22 mouse cellular contexts compared by ENCODE assay signal in genomic region chr10:33195919-33196318, GRCm38 (mm10).
DNase-seq lines count a peak whose midpoint lies in the region; ATAC-seq and TF ChIP-seq lines count a peak whose summit lies in the region.
"Had no signal": no experiment of that assay in that cellular context is flagged by ENCODE, and none has a peak within 500 bp of the region (broad histone marks: within the 10 kb centered on the region; RNA-seq: fewer than 3 reads in every experiment).

No protein-coding gene starts in this region.

- H3K9me3 ChIP-seq in kidney, postnatal 0 days (replicated peaks; ENCODE audit: low read length) = no peaks in the 10 kb centered on the region
- no peaks in the 10 kb centered on the region for H3K9me3 ChIP-seq in kidney, embryonic 14.5 days (ENCODE audit: control insufficient read depth, low read length)
- H3K9me3 ChIP-seq in ES-E14 (ENCODE audit: control insufficient read depth, insufficient read depth, low read depth, low read length) = no peaks in the 10 kb centered on the region
- no peaks in the 10 kb centered on the region for H3K9me3 ChIP-seq in hindbrain, embryonic 10.5 days
- H3K9me3 ChIP-seq: heart, embryonic 13.5 days; hindbrain, embryonic 12.5 days; midbrain, embryonic 13.5 days; stomach, embryonic 15.5 days had no signal

- H3K36me3 ChIP-seq in kidney, postnatal 0 days (ENCODE audit: insufficient read depth, low read length) = no peaks in the 10 kb centered on the region
- H3K36me3 ChIP-seq in kidney, embryonic 14.5 days (ENCODE audit: control insufficient read depth, insufficient read depth, low read length) = no peaks in the 10 kb centered on the region
- H3K36me3 ChIP-seq in ES-E14 (ENCODE audit: control insufficient read depth, insufficient read depth, low read length, poor library complexity, severe bottlenecking) = no peaks in the 10 kb centered on the region
- no peaks in the 10 kb centered on the region for H3K36me3 ChIP-seq in hindbrain, embryonic 10.5 days
- H3K36me3 ChIP-seq: hindbrain, embryonic 12.5 days; midbrain, embryonic 13.5 days; neural tube, embryonic 13.5 days; stomach, embryonic 15.5 days had no signal

- H3K4me2 ChIP-seq in kidney, postnatal 0 days (ENCODE audit: low read length) = no peak overlapping the region
- H3K4me2 ChIP-seq in kidney, embryonic 14.5 days (replicated peaks; ENCODE audit: low read depth, low read length) = no peak overlapping the region
- H3K4me2 ChIP-seq: heart, embryonic 13.5 days; hindbrain, embryonic 12.5 days; midbrain, embryonic 13.5 days; neural tube, embryonic 13.5 days; stomach, embryonic 15.5 days had no signal

- no peak overlapping the region for H3K4me3 ChIP-seq in kidney, postnatal 0 days (replicated peaks; ENCODE audit: low read depth, low read length)
- H3K4me3 ChIP-seq in kidney, embryonic 14.5 days (ENCODE audit: low read length) = no peak overlapping the region
- H3K4me3 ChIP-seq in ES-E14 (ENCODE audit: insufficient read depth in 1 of 2, low read depth in 1 of 2, low read length in 2 of 2, poor library complexity in 1 of 2, severe bottlenecking in 1 of 2) = no peak overlapping the region
- H3K4me3 ChIP-seq in hindbrain, embryonic 10.5 days = no peak overlapping the region
- H3K4me3 ChIP-seq: heart, embryonic 13.5 days; hindbrain, embryonic 12.5 days; midbrain, embryonic 13.5 days; neural tube, embryonic 13.5 days; stomach, embryonic 15.5 days had no signal

- peak; percentile 30 for DNase-seq in kidney, postnatal 0 days (ENCODE audit: low spot score)
- DNase-seq in ES-E14 (ENCODE audit: low read depth, low spot score) = peak; percentile 22
- DNase-seq in brain, embryonic 14.5 days (ENCODE audit: low read depth) = peak; percentile 5
- DNase-seq in mesoderm, embryonic 11.5 days (ENCODE audit: low read depth, low spot score) = peak; percentile 54
- no peak for DNase-seq in cerebellum, postnatal 10 days
- DNase-seq in hindbrain, embryonic 10.5 days (ENCODE audit: low spot score) = no peak
- DNase-seq: adrenal gland, adult 2 months; cerebellum, adult 11-12 months; cerebellum, postnatal 14 days; forebrain, postnatal 0 days; gastrocnemius, postnatal 25 days; heart, adult 18-20 months; heart, postnatal 14 days; kidney, adult 11 months; thymus, adult 18-20 months had no signal

- TF ChIP-seq POLR2A in brain, embryonic 14.5 days (IDR thresholded peaks at IDR 0.05; ENCODE audit: borderline replicate concordance, extremely low read depth, insufficient read depth, insufficient read length, poor library complexity, severe bottlenecking) = no peak

- 25% methylated on average over 1 of the region's 1 CpGs for whole genome bisulfite sequencing in kidney, postnatal 0 days
- 38% methylated on average over 1 of the region's 1 CpGs for whole genome bisulfite sequencing in kidney, embryonic 14.5 days
- WGBS in hindbrain, embryonic 10.5 days = 5% methylated on average over 1 of the region's 1 CpGs

- no peak overlapping the region for H3K9ac ChIP-seq in kidney, postnatal 0 days (ENCODE audit: low read depth, low read length)
- H3K9ac ChIP-seq in kidney, embryonic 14.5 days (ENCODE audit: low read depth, low read length) = no peak overlapping the region
- H3K9ac ChIP-seq in ES-E14 (ENCODE audit: insufficient read depth, low read depth, low read length, poor library complexity, severe bottlenecking) = no peak overlapping the region
- H3K9ac ChIP-seq: forebrain, postnatal 0 days; heart, embryonic 13.5 days; hindbrain, embryonic 12.5 days; midbrain, embryonic 13.5 days; neural tube, embryonic 13.5 days; stomach, embryonic 15.5 days had no signal

- H3K27ac ChIP-seq in kidney, postnatal 0 days = no peak overlapping the region
- H3K27ac ChIP-seq in kidney, embryonic 14.5 days (ENCODE audit: low read depth, low read length) = no peak overlapping the region
- H3K27ac ChIP-seq in ES-E14 (ENCODE audit: insufficient read depth, low read depth, low read length, poor library complexity, severe bottlenecking) = no peak overlapping the region
- H3K27ac ChIP-seq in hindbrain, embryonic 10.5 days = no peak overlapping the region
- H3K27ac ChIP-seq: heart, embryonic 13.5 days; hindbrain, embryonic 12.5 days; midbrain, embryonic 13.5 days; neural tube, embryonic 13.5 days; stomach, embryonic 15.5 days had no signal

- H3K27me3 ChIP-seq in kidney, postnatal 0 days (ENCODE audit: insufficient read depth, low read length) = no peaks in the 10 kb centered on the region
- no peaks in the 10 kb centered on the region for H3K27me3 ChIP-seq in kidney, embryonic 14.5 days (ENCODE audit: control insufficient read depth, insufficient read depth, low read length)
- no peaks in the 10 kb centered on the region for H3K27me3 ChIP-seq in hindbrain, embryonic 10.5 days (ENCODE audit: insufficient read depth, poor library complexity, severe bottlenecking)
- H3K27me3 ChIP-seq: heart, embryonic 13.5 days; hindbrain, embryonic 12.5 days; midbrain, embryonic 13.5 days; neural tube, embryonic 13.5 days; stomach, embryonic 15.5 days had no signal

- no peaks in the 10 kb centered on the region for H3K4me1 ChIP-seq in kidney, postnatal 0 days (replicated peaks; ENCODE audit: insufficient read depth, low read length)
- no peaks in the 10 kb centered on the region for H3K4me1 ChIP-seq in kidney, embryonic 14.5 days (ENCODE audit: control insufficient read depth, insufficient read depth, low read length)
- H3K4me1 ChIP-seq in ES-E14 (ENCODE audit: control insufficient read depth in 2 of 2, insufficient read depth in 2 of 2, low read length in 2 of 2, poor library complexity in 1 of 2) = no peaks in the 10 kb centered on the region
- no peaks in the 10 kb centered on the region; the same call in 1 of the 2 replicates for H3K4me1 ChIP-seq in hindbrain, embryonic 10.5 days (replicated peaks)
- H3K4me1 ChIP-seq: heart, embryonic 13.5 days; hindbrain, embryonic 12.5 days; midbrain, embryonic 13.5 days; neural tube, embryonic 13.5 days; stomach, embryonic 15.5 days had no signal

- in situ Hi-C loops in ES-E14 (cut with MboI; ENCODE audit: low sequenced_read_pairs in 2 of 2, unreplicated experiment in 2 of 2) = no loop called here

- no peak for TF ChIP-seq CTCF in kidney, postnatal 0 days (IDR thresholded peaks at IDR 0.05; ENCODE audit: low read depth)
- TF ChIP-seq CTCF in brain, embryonic 14.5 days (IDR thresholded peaks at IDR 0.05; ENCODE audit: borderline replicate concordance, extremely low read depth, insufficient read depth, insufficient read length) = no peak

- no peak for ATAC-seq in kidney, postnatal 0 days (replicated peaks; ENCODE audit: low FRiP score, low read depth)
- no peak for ATAC-seq in kidney, embryonic 14.5 days (ENCODE audit: low FRiP score, low TSS enrichment)
- ATAC-seq in activated CD4-positive, CD25-positive, alpha-beta regulatory T cell, adult 4 months = no peak
- ATAC-seq: forebrain, postnatal 0 days; midbrain, embryonic 13.5 days had no signal

TF ChIP-seq in ES-E14, 5 proteins besides CTCF, POLR2A, EP300 and RAD21:
- no peak for TF ChIP-seq ZNF384 (IDR thresholded peaks at IDR 0.05; ENCODE audit: low read depth, low read length)
- 0 out of 2 replicates have a peak, but pooled peaks have one; percentile 40 for TF ChIP-seq CHD2 (IDR thresholded peaks at IDR 0.05; ENCODE audit: low read depth, low read length)
- no peak for TF ChIP-seq HCFC1 (IDR thresholded peaks at IDR 0.05; ENCODE audit: borderline replicate concordance, insufficient read depth, low read length)
- TF ChIP-seq ZC3H11A (IDR thresholded peaks at IDR 0.05; ENCODE audit: borderline replicate concordance, low read depth, low read length) = no peak
- no peak for TF ChIP-seq MAFK (IDR thresholded peaks at IDR 0.05; ENCODE audit: insufficient read depth, low read depth, low read length)

Comparison
In these comparisons a context has a peak if more than half of its experiments do, and no peak if none do; other contexts are left out.
1. DNase-seq: peak in kidney, postnatal 0 days (single experiment), ES-E14 (single experiment), brain, embryonic 14.5 days (single experiment) and mesoderm, embryonic 11.5 days (single experiment); none in cerebellum, postnatal 10 days (0 of 2) and hindbrain, embryonic 10.5 days (single experiment).